Mouse (Mus musculus): ENCODE measurements around the gene Mmgt2. TPM values are rescaled to one million over a fixed set of nuclear protein-coding genes. Genes with fewer than 3 reads are reported as not detected.

Mmgt2 gene
- polyA plus RNA-seq, 1 experiment from 2014 or later = 21.6 TPM

- peak overlapping the region; percentile 95 for H3K4me2 ChIP-seq (ENCODE audit: low read length)
- peak overlapping the region; percentile 20; the same call in 1 of the 2 replicates for H3K9ac ChIP-seq (replicated peaks; ENCODE audit: low read length)
- H3K27me3 ChIP-seq (ENCODE audit: control insufficient read depth, insufficient read depth, low read length) = no peaks in the 10 kb centered on the region
- DNase-seq = no peak
- H3K27ac ChIP-seq (replicated peaks; ENCODE audit: low read depth, low read length) = peak overlapping the region; percentile 37; the same call in 1 of the 2 replicates
- no peak for ATAC-seq (ENCODE audit: low FRiP score, low TSS enrichment)
- H3K36me3 ChIP-seq (ENCODE audit: control insufficient read depth, insufficient read depth, low read length) = peaks cover 55% of the 10 kb centered on the region
- H3K9me3 ChIP-seq (ENCODE audit: control insufficient read depth, low read length) = no peaks in the 10 kb centered on the region
- H3K4me3 ChIP-seq (replicated peaks; ENCODE audit: low read depth, low read length) = no peak overlapping the region
- 69% methylated on average over 10 of the region's 10 CpGs for WGBS
- H3K4me1 ChIP-seq (ENCODE audit: control insufficient read depth, insufficient read depth, low read length) = peaks cover 37% of the 10 kb centered on the region
These were observed 41.9 kb upstream of the Mmgt2 start for GRCm38 (mm10) chr11:62606299-62607169.

DNA sequence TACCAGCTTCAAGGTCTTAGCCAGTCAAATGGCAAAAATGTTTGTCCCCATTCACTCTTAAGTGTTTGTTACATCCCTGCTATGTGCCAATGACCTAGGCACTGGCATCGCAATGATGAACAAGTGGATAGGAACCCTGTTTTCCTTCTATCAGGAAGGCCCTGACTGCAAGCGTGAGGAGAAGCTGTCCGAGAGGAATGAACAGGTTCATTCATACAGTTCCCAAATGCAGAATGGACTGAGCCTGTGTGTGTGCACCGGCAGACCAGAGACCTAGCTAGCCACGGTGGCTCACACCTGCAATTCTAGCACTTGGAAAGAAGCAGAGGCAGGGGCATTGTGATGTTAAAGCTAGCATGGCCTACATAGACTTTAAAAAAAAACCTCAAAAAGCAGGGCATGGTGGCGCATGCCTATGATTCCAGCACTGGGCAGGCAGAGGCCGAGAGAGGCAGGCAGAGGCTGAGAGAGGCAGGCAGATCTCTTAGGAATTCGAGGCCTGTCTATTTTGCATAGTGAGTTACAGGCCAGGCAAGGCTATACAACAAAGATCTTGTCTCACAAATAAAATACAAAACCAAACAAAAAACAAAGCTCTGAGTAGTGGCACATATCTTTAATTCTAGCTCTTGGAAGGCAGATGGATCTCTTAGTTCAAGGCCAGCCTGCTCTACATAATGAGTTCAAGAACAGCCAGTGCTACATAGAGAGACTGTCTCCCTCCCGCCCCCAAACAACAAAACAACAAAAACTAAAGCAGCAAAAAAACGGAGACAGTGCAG lies 41.1 kb upstream of the Mmgt2 start:
- ATAC-seq (ENCODE audit: low FRiP score, low TSS enrichment) = no peak
- H3K9ac ChIP-seq (replicated peaks; ENCODE audit: low read length) = peak overlapping the region; percentile 6; the same call in 1 of the 2 replicates
- H3K4me2 ChIP-seq (ENCODE audit: low read length) = no peak overlapping the region
- H3K27me3 ChIP-seq (ENCODE audit: control insufficient read depth, insufficient read depth, low read length) = no peaks in the 10 kb centered on the region
- WGBS = 57% methylated on average over 10 of the region's 10 CpGs
- peaks cover 38% of the 10 kb centered on the region for H3K4me1 ChIP-seq (ENCODE audit: control insufficient read depth, insufficient read depth, low read length)
- H3K9me3 ChIP-seq (ENCODE audit: control insufficient read depth, low read length) = no peaks in the 10 kb centered on the region
- peak overlapping the region; percentile 49; the same call in 1 of the 2 replicates for H3K27ac ChIP-seq (replicated peaks; ENCODE audit: low read depth, low read length)
- peaks cover 55% of the 10 kb centered on the region for H3K36me3 ChIP-seq (ENCODE audit: control insufficient read depth, insufficient read depth, low read length)
- DNase-seq = no peak
- no peak overlapping the region for H3K4me3 ChIP-seq (replicated peaks; ENCODE audit: low read depth, low read length)

DNA sequence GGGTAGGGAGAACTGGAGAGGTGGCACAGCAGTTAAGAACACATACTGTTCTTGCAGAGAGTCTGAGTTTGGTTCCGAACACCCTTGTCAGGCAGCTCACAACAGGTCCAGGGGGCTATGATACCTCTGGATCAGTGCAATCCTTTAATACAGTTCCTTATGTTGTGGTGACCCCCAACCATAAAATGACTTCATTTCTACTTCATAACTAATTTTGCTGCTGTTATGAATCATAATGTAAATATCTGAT lies 40.6 kb upstream of the Mmgt2 start:
- Histone ChIP-seq H3K27me3 (ENCODE audit: control insufficient read depth, insufficient read depth, low read length) (no peaks in the 10 kb centered on the region), H3K36me3 (ENCODE audit: control insufficient read depth, insufficient read depth, low read length) (peaks cover 55% of the 10 kb centered on the region), H3K4me1 (ENCODE audit: control insufficient read depth, insufficient read depth, low read length) (peaks cover 43% of the 10 kb centered on the region), H3K9me3 (ENCODE audit: control insufficient read depth, low read length) (no peaks in the 10 kb centered on the region), H3K9ac (replicated peaks; ENCODE audit: low read length) (no peak overlapping the region), H3K27ac (replicated peaks; ENCODE audit: low read depth, low read length) (no peak overlapping the region), H3K4me3 (replicated peaks; ENCODE audit: low read depth, low read length) (no peak overlapping the region), H3K4me2 (ENCODE audit: low read length) (no peak overlapping the region)
- ATAC-seq (ENCODE audit: low FRiP score, low TSS enrichment) (no peak), DNase-seq (no peak)
- 92% methylated on average over 1 of the region's 1 CpGs for WGBS

DNA sequence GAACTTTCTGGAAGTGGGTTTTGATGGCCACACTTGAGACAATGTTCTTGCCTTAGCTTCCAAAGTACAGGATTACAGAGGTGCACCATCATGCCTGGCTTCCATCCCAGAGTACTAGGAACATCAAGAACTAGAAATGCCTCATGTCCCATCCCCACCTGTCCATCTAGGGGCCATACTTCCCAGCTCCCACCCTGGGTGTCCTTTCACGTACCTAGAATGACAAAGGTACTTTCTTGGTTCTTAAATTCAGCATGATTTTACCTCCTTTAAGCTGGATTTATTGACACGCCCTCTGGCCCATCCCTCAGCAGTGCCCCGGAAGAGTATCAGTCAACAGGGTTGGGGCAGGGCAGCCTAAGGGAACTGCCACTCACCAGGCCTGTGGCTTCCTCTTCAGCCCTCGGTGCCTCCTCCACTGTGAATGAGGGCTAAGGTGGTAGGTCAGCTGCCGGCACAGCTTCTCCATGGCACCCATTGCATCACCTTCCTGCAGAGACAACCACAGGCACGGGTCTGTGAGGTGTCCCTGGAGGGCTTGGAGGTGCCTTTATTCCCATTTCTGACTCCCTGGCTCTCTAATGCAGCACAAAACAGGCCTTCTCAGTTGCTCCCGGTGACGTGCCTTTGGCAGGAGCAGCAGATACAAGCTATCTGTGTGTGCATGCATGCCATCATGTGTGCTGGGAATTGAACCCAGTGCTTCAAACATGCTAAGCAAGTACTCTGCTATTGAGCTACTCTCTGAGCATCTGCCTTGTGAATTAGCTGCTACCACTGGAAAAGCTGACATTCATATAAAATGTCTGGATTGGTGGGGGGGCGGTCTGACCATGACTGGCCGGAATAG lies 39.4 kb upstream of the Mmgt2 start:
- Histone ChIP-seq H3K9ac (replicated peaks; ENCODE audit: low read length) (no peak overlapping the region), H3K27ac (replicated peaks; ENCODE audit: low read depth, low read length) (no peak overlapping the region), H3K4me2 (ENCODE audit: low read length) (no peak overlapping the region), H3K4me3 (replicated peaks; ENCODE audit: low read depth, low read length) (no peak overlapping the region), H3K9me3 (ENCODE audit: control insufficient read depth, low read length) (no peaks in the 10 kb centered on the region), H3K27me3 (ENCODE audit: control insufficient read depth, insufficient read depth, low read length) (no peaks in the 10 kb centered on the region), H3K36me3 (ENCODE audit: control insufficient read depth, insufficient read depth, low read length) (peaks cover 54% of the 10 kb centered on the region), H3K4me1 (ENCODE audit: control insufficient read depth, insufficient read depth, low read length) (peaks cover 44% of the 10 kb centered on the region)
- ATAC-seq (ENCODE audit: low FRiP score, low TSS enrichment) (no peak), DNase-seq (no peak)
- WGBS = 85% methylated on average over 10 of the region's 10 CpGs

DNA sequence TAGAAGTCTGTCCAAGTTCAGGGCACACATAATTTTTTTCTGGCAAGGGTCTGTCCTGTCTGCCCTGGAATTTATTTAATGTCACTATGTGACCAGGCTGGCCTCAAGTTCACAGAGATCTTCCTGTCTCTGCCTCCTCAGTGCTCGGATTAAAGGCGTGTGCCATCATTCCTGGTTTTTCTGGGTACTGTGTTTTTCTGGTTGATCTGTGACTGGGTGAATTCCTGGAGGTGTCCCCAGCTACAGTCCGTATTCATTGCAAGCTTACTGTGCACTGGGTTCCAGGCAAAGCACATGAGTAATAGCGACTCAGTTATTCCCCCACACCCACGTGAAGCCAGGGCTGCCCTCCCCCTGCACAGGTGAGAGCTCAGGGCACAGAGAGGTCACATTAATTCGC lies 38.2 kb upstream of the Mmgt2 start:
- Histone ChIP-seq H3K4me1 (ENCODE audit: control insufficient read depth, insufficient read depth, low read length) (peaks cover 42% of the 10 kb centered on the region), H3K4me3 (replicated peaks; ENCODE audit: low read depth, low read length) (no peak overlapping the region)

GRCm38 (mm10) chr11:62612604-62613003 lies 35.9 kb upstream of the Mmgt2 start:
- H3K36me3 ChIP-seq (ENCODE audit: control insufficient read depth, insufficient read depth, low read length) = peaks cover 19% of the 10 kb centered on the region
- 37% methylated on average over 10 of the region's 10 CpGs for WGBS
- H3K4me3 ChIP-seq (replicated peaks; ENCODE audit: low read depth, low read length) = 0 out of 2 replicates have a peak overlapping the region, but pooled peaks have one; percentile 25
- H3K4me2 ChIP-seq (ENCODE audit: low read length) = peak overlapping the region; percentile 57
- H3K27me3 ChIP-seq (ENCODE audit: control insufficient read depth, insufficient read depth, low read length) = no peaks in the 10 kb centered on the region
- H3K9me3 ChIP-seq (ENCODE audit: control insufficient read depth, low read length) = no peaks in the 10 kb centered on the region
- H3K4me1 ChIP-seq (ENCODE audit: control insufficient read depth, insufficient read depth, low read length) = peaks cover 29% of the 10 kb centered on the region
- ATAC-seq (ENCODE audit: low FRiP score, low TSS enrichment) (no peak), DNase-seq (peak; percentile 53)
- H3K9ac ChIP-seq (replicated peaks; ENCODE audit: low read length) = peak overlapping the region; percentile 42
- peak overlapping the region; percentile 88 for H3K27ac ChIP-seq (replicated peaks; ENCODE audit: low read depth, low read length)

More for the DNA sequence above, 38.2 kb upstream of the Mmgt2 start:
- no peak overlapping the region for H3K27ac ChIP-seq (replicated peaks; ENCODE audit: low read depth, low read length)
- H3K27me3 ChIP-seq (ENCODE audit: control insufficient read depth, insufficient read depth, low read length) = no peaks in the 10 kb centered on the region
- H3K36me3 ChIP-seq (ENCODE audit: control insufficient read depth, insufficient read depth, low read length) = peaks cover 42% of the 10 kb centered on the region
- H3K9me3 ChIP-seq (ENCODE audit: control insufficient read depth, low read length) = no peaks in the 10 kb centered on the region
- H3K4me2 ChIP-seq (ENCODE audit: low read length) = no peak overlapping the region
- DNase-seq = no peak
- H3K9ac ChIP-seq (replicated peaks; ENCODE audit: low read length) = no peak overlapping the region
- ATAC-seq (ENCODE audit: low FRiP score, low TSS enrichment) = no peak
- 88% methylated on average over 6 of the region's 6 CpGs for WGBS

- H3K9me3 ChIP-seq (ENCODE audit: control insufficient read depth, low read length) = no peaks in the 10 kb centered on the region
- no peaks in the 10 kb centered on the region for H3K27me3 ChIP-seq (ENCODE audit: control insufficient read depth, insufficient read depth, low read length)
- DNase-seq (peak; percentile 98), ATAC-seq (ENCODE audit: low FRiP score, low TSS enrichment) (peak; percentile 91)
- H3K27ac ChIP-seq (replicated peaks; ENCODE audit: low read depth, low read length) = peak overlapping the region; percentile 88
- H3K4me2 ChIP-seq (ENCODE audit: low read length) = peak overlapping the region; percentile 57
- H3K4me3 ChIP-seq (replicated peaks; ENCODE audit: low read depth, low read length) = peak overlapping the region; percentile 25
- H3K36me3 ChIP-seq (ENCODE audit: control insufficient read depth, insufficient read depth, low read length) = peaks cover 10% of the 10 kb centered on the region
- H3K9ac ChIP-seq (replicated peaks; ENCODE audit: low read length) = peak overlapping the region; percentile 66
- 3% methylated on average over 19 of the region's 19 CpGs for WGBS
- peaks cover 29% of the 10 kb centered on the region for H3K4me1 ChIP-seq (ENCODE audit: control insufficient read depth, insufficient read depth, low read length)
These were observed 34.7 kb upstream of the Mmgt2 start for GRCm38 (mm10) chr11:62613657-62614365.

All from midbrain, embryonic 14.5 days (tissue).